Mouse (Mus musculus) 416B (cell line): ENCODE results near the gene Sh3bgrl.

Source experiments
- DNase-seq: peaks from one replicate; pipeline ENCODE4 v3.0.0; 2011; ENCODE audit warnings: low read depth

The Sh3bgrl gene

DNA sequence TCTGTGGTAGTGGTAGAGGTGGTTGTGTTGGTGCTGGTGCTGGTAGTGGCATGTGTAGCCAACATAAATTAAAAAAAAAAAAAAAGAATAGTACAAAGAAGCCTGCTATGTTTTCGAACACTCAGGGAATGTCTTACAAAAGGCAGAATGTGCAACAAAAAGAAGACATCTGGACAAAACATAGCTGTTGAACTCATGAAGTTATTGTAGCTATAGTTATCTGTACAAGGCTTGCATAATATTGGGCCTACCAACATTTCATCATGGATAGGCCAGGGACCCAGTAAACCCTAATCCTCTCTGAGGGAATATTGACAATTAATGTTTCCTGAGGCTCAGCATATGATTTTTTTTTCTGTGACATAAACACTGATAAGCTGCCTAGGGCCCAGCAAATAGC lies 37.3 kb downstream of the Sh3bgrl start:
- DNase-seq = no peak

DNA sequence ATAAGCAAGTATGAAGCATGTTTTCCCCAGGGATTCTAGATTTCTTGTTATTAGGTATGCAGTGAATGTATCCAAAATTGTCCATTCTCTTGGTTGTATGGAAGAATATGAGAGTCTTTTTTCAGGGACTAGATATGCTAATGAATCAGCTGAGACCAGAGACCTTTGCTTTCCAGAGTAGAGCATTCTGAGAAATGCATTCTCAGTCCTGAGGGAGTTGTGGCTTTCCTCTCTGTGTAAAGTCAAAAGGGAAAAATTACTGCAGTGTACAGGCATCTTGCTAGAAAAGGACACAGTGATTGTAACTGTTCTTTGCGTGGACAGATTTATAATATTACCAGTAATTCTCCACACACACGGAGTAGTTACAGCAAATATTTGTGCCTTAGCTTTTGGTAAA lies 38.3 kb downstream of the Sh3bgrl start:
- no peak for DNase-seq

- no peak for DNase-seq
Measured at GRCm38 (mm10) chrX:109136306-109136705, 41.1 kb downstream of the Sh3bgrl start.

DNA sequence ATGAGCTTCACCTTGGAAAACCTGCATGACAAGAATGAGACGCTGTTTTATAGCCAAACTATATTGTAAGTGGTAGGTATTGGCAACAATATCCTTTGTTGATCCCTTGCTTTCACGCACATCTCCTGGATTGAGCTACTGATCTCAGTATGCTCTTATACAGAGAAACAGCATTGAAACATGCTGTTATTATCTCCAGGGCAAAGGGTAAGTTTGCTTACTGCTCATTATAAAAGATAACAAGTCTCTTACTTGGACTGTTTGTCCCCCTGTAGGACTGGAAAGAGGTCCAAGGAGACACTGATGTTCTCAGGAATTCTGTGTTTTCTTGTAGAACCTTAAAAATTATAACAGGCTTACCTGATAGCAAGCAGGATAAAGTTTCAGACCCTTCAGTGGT lies 41.7 kb downstream of the Sh3bgrl start:
- no peak for DNase-seq

- no peak for DNase-seq
Measured at GRCm38 (mm10) chrX:109137295-109137694, 42.1 kb downstream of the Sh3bgrl start.

GRCm38 (mm10) chrX:109141337-109141870 lies 46.2 kb downstream of the Sh3bgrl start:
- DNase-seq = no peak

GRCm38 (mm10) chrX:109142281-109142680 lies 47.1 kb downstream of the Sh3bgrl start:
- DNase-seq = no peak

GRCm38 (mm10) chrX:109145779-109146178 lies 50.6 kb downstream of the Sh3bgrl start:
- no peak for DNase-seq

- DNase-seq = no peak
Measured at GRCm38 (mm10) chrX:109147108-109147507, 51.9 kb downstream of the Sh3bgrl start.

- no peak for DNase-seq
Measured at GRCm38 (mm10) chrX:109151228-109151627, 56.1 kb downstream of the Sh3bgrl start.

- no peak for DNase-seq
Measured at GRCm38 (mm10) chrX:109160326-109160725, 65.2 kb downstream of the Sh3bgrl start.

GRCm38 (mm10) chrX:109160901-109161300 lies 65.7 kb downstream of the Sh3bgrl start:
- no peak for DNase-seq

DNA sequence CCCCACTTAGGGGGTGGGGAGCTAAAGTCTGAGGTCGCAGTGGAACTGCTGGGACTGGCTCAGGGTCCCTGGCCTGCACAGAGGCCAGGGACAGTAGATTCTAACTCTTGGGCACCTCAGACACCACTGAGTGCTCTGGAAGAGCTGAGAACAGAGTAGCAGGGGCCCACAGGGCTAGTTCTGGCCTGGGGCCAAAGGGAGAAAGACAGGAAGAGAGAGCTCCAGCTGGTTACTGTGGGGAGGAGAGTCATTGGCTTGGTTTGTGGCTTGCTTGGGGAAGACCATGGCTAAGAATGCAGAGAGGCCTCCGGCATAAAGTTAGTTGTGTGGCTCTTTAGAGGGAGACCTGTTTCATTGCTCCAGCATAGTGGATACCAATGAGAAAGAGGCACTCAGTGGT lies 79.9 kb downstream of the Sh3bgrl start:
- DNase-seq = peak; percentile 77

GRCm38 (mm10) chrX:109175470-109175869 lies 80.3 kb downstream of the Sh3bgrl start:
- no peak for DNase-seq

DNA sequence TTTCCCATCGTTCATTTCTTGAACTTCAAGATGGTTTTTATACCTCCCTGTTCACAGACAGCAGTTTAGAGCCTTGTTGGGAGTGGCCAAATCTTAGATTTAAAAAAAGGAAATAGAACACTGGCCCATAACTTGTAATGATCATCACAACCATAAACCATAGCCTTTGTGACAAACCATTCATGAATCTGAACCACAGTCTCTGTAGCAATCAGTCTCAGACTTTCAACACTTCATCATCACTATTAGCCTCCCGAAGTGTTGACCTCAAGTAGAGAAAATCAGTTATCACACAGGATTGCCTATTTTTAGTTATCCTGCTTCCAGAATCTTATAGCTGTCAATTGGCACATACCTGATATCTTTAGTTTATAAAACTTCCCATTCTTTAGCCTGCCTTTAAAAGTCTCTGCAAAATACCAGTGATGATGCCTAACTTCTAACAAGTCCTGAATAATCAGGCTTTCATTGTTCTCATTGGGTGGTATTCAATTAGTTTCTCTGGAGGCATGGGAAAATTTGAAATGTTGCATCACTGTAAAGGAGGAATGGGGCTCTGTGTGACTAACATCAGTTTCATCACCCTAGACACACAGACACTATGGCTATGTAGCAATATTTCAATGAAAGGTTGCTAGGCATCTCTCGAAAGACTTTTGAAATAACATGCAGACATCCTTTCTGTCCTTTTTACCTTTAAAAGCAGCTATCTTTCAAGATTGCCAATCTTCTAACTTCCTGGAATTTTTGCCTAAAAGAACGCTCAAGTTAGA lies 89.7 kb downstream of the Sh3bgrl start:
- peak; percentile 36 for DNase-seq

GRCm38 (mm10) chrX:109189607-109190006 lies 94.4 kb downstream of the Sh3bgrl start:
- peak; percentile 16 for DNase-seq

- DNase-seq = peak; percentile 72
Measured at GRCm38 (mm10) chrX:109190969-109191368, 95.8 kb downstream of the Sh3bgrl start.

- DNase-seq = peak; percentile 68
Measured at GRCm38 (mm10) chrX:109191436-109191835, 96.3 kb downstream of the Sh3bgrl start.

GRCm38 (mm10) chrX:109196468-109196867 lies 101.3 kb downstream of the Sh3bgrl start, which contains the start of gene Gm6377:
TSS of gene Gm6377 (plus strand) at chrX:109196756.
- DNase-seq = no peak

DNA sequence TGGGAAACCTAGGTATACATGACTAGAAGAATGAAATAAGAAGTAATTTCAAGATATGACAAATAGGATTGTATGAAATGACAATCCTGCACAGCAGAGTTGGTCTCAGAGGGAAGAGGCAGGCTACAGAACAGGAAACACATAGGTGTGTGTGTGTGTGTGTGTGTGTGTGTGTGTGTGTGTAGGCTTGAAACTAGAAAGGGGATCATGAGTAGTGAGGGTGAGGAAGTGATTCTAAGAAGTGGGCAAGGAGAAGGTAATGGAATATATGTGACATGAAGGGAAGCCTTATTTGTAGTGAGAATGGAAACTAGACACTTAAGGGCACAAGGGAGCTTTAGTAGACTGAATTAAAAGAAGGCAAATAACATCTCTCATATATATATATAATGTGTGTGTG lies 112.7 kb downstream of the Sh3bgrl start:
- no peak for DNase-seq

DNA sequence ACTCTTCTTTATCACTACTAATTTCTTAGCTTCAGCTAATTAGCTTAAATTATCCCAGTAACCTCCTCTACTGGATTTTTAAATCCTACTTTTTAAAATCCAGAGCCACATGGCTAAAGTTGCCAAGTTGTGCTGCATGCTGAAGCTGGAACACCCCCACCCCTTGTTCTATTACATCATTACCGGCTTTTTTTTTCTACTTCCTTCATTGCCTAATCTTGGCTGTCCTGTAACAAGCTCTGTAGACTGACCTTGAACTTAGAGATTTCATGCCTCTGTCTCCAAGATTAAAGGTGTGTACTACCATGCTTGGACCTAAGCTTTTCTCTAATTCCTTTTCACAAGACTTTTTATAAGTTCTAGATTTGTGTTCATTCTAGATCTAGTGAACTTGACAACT lies 133.6 kb downstream of the Sh3bgrl start:
- DNase-seq = peak; percentile 36

DNA sequence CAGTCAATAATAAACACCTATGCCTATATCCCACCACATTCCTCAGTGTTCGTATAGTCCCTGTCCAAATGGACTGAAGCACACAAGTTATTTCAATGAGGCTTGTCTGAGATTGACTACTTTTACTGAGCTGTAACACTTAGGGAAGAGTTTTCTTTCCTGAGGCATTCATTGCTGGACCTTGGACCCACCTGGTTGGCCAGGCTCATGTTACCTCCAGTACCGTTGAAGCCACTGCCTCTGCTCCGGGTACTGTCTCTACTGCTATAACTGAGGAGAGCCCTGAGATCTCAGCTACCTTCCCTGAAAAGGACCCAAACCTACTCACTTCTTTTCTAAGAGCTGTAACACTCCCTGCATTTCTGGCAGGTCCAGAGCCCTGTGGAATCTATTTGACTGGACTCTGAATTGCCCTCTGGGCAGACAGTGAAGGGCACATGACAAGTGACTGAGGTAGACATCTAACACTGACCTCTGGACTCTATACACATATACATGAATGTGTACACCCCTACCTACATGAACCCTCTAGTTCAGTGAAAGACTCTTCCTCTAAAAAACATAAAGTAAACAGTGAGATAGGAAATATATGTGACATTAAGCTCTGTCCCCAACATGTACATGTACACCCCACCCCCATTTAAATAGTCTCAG lies 140.3 kb downstream of the Sh3bgrl start:
- no peak for DNase-seq

DNA sequence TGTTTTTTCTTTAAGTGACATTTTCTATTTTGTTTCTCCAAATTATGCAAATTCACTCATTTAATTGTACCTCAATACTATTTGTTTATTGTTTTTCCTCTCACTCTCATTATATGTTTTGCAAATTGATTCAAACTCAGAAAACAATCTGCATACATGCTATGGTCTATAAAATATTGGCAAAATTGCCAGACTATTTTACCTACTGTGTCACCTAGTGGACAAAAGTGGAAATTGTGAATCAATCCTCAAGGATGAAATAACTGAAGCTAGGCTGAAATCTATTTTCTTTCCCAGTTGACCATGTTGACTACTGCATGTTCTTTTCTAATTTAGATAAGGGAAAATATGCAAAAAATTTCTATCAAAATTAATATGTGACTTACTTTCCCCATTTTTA lies 143.0 kb downstream of the Sh3bgrl start:
- peak; percentile 21 for DNase-seq
